16 mouse cellular contexts compared by ENCODE assay signal in genomic region chr8:117396884-117397283, GRCm38 (mm10).
"Had no signal": no experiment of that assay in that cellular context is flagged by ENCODE, and none has a peak within 500 bp of the region (broad histone marks: within the 10 kb centered on the region; RNA-seq: fewer than 3 reads in every experiment).

No protein-coding gene starts in this region.

- H3K4me3 ChIP-seq: neural tube, embryonic 13.5 days; neural tube, embryonic 15.5 days; stomach, embryonic 15.5 days had no signal

- H3K27ac ChIP-seq: neural tube, embryonic 13.5 days; neural tube, embryonic 15.5 days; stomach, embryonic 15.5 days; stomach, postnatal 0 days had no signal

- DNase-seq: retina, postnatal 1 day; right cerebral cortex, adult 18-20 months; right cerebral cortex, postnatal 14 days; right cerebral cortex, postnatal 25 days; right cerebral cortex, postnatal 4 days; spleen, adult 18-20 months; thymus, adult 18-20 months; thymus, adult 2 months; thymus, postnatal 14 days; thymus, postnatal 25 days; thymus, postnatal 36 days; thymus, postnatal 4 days had no signal
